Mouse (Mus musculus): ENCODE data around the gene Agr3. TPM values are rescaled to one million over a fixed set of nuclear protein-coding genes. Genes with fewer than 3 reads are reported as not detected.

The Agr3 gene
- total RNA-seq, 4 experiments from 2014 or later: not detected

- DNase-seq (ENCODE audit: low spot score in 2 of 2): no peak
Measured at GRCm38 (mm10) chr12:35983472-35983871, 58.1 kb downstream of the Agr3 start.

GRCm38 (mm10) chr12:35984743-35985142, 59.3 kb downstream of the Agr3 start:
- no peak for DNase-seq (ENCODE audit: low spot score in 2 of 2)

- no peak for DNase-seq (ENCODE audit: low spot score in 2 of 2)
Measured at GRCm38 (mm10) chr12:35992711-35993110, 67.3 kb downstream of the Agr3 start, which contains the start of gene Agr2. TSS of gene Agr2 (plus strand) at chr12:35992907.

- DNase-seq (ENCODE audit: low spot score in 2 of 2): no peak
Measured at GRCm38 (mm10) chr12:35993583-35993982, 68.2 kb downstream of the Agr3 start.

GRCm38 (mm10) chr12:35994098-35994497, 68.7 kb downstream of the Agr3 start:
- no peak for DNase-seq (ENCODE audit: low spot score in 2 of 2)

GRCm38 (mm10) chr12:35995799-35996198, 70.4 kb downstream of the Agr3 start:
- DNase-seq (ENCODE audit: low spot score in 2 of 2): no peak

Other genes with a start within 250 kb of the Agr3 start
- gene Agr2, start 67.3 kb downstream of the Agr3 start, total RNA-seq (2022): not detected
- gene Tspan13, start 116.9 kb downstream of the Agr3 start, total RNA-seq (2022): 100 to 1,000 TPM; 238 to 276 (median 249) TPM
- 10 to 100 TPM; 49.3 to 59.4 (median 54.0) TPM for gene Ankmy2, start 231.5 kb downstream of the Agr3 start, total RNA-seq (2022)
- gene Bzw2, start 232.5 kb downstream of the Agr3 start, total RNA-seq (2022): 10 to 100 TPM; 50.8 to 60.5 (median 56.9) TPM